Mouse (Mus musculus): Measurements from ENCODE around the gene Myo18b. TPM values are rescaled to one million over a fixed set of nuclear protein-coding genes. Genes with fewer than 3 reads are reported as not detected.

Gene Myo18b
- polyA plus RNA-seq, 1 experiment from 2014 or later = 22.2 TPM

DNA sequence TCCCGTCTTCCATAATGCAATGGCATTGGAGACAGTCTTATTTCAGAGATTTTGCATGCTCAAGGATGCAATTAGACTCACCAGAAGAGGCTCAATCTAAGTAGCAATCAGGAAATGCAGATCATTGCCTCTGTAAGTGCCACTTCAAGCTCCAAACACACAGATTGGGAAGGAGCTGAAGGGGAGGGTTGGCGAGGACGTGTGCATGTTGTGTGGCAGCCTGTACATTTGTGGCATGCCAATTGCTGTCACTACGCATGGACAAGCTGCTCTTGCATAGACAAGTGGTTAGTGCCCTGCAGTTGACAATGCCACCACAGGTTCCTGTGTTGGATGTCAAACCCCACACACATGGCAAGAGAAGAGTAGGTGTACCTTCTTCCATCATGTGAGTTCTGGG is 88.5 kb downstream of the Myo18b start:
- Histone ChIP-seq H3K36me3 (ENCODE audit: control insufficient read depth, insufficient read depth, low read length) (peaks cover 12% of the 10 kb centered on the region), H3K27ac (ENCODE audit: low read depth, low read length) (no peak overlapping the region), H3K9me3 (replicated peaks; ENCODE audit: control insufficient read depth, low read length) (no peaks in the 10 kb centered on the region), H3K9ac (ENCODE audit: low read depth, low read length) (no peak overlapping the region), H3K4me3 (ENCODE audit: low read depth, low read length) (no peak overlapping the region), H3K27me3 (ENCODE audit: control insufficient read depth, insufficient read depth, low read length) (no peaks in the 10 kb centered on the region), H3K4me2 (no peak overlapping the region), H3K4me1 (ENCODE audit: control insufficient read depth, insufficient read depth, low read length) (no peaks in the 10 kb centered on the region)
- WGBS (ENCODE audit: insufficient replicate concordance) = 86% methylated on average over 4 of the region's 4 CpGs
- ATAC-seq (replicated peaks; ENCODE audit: insufficient number of reproducible peaks, low FRiP score, low TSS enrichment) = no peak

GRCm38 (mm10) chr5:112796086-112796485 is 100.1 kb downstream of the Myo18b start:
- H3K4me3 ChIP-seq (ENCODE audit: low read depth, low read length) = no peak overlapping the region
- no peak overlapping the region for H3K4me2 ChIP-seq
- no peak overlapping the region for H3K9ac ChIP-seq (ENCODE audit: low read depth, low read length)
- 77% methylated on average over 7 of the region's 7 CpGs for WGBS (ENCODE audit: insufficient replicate concordance)
- no peak overlapping the region for H3K27ac ChIP-seq (ENCODE audit: low read depth, low read length)
- H3K9me3 ChIP-seq (replicated peaks; ENCODE audit: control insufficient read depth, low read length) = no peaks in the 10 kb centered on the region
- ATAC-seq (replicated peaks; ENCODE audit: insufficient number of reproducible peaks, low FRiP score, low TSS enrichment) = no peak
- no peaks in the 10 kb centered on the region for H3K27me3 ChIP-seq (ENCODE audit: control insufficient read depth, insufficient read depth, low read length)
- H3K4me1 ChIP-seq (ENCODE audit: control insufficient read depth, insufficient read depth, low read length) = no peaks in the 10 kb centered on the region; the same call in 1 of the 2 replicates
- H3K36me3 ChIP-seq (ENCODE audit: control insufficient read depth, insufficient read depth, low read length) = peaks cover 3% of the 10 kb centered on the region

DNA sequence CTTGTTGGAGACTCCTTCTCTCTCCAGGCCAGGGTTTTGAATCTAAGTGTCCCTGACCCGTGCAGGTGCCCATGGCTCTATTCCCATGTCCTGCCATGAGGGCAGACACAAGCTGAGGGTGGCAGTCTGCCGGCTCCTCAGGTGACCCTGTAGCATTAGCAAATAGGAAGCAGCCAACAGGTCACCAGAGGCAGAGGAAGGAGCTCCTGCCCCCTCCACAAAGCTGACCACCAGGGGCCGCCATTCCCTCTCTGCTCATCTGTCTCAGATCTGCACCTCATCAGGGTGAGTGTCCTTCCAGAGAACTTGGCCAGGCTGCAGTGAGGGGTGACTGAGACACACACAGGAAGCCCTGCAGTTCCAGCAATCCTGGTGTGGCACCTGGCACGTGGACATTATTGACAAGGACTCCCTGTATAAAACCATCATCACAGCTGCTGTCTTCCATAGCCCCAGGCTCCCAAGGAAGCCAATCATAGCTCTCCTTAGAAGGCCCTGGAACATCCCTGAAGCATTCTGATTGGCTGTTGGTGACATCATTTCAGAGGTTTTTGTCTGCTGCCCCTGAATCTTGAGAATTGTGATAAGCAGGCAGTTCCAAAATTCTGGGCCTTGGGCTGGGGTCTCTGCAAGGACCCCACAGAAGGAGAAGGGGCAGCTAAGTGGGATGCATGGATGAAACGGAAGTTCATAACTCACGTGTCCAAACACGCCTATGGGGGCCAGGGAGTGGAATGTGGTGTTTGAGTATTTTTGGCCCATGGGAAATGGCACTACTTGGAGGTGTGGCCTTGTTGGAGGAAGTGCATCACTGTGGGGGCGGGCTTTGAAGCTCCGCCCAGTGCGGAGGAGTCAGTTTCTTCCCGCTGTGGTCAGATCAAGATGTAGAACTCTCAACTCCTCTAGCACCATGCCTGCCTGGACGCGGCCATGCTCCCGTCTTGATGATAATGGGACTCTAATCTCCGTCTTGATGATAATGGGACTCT is 104.1 kb downstream of the Myo18b start:
- no peaks in the 10 kb centered on the region; the same call in 1 of the 2 replicates for H3K36me3 ChIP-seq (ENCODE audit: control insufficient read depth, insufficient read depth, low read length)
- 70% methylated on average over 15 of the region's 15 CpGs for WGBS (ENCODE audit: insufficient replicate concordance)
- no peak overlapping the region for H3K27ac ChIP-seq (ENCODE audit: low read depth, low read length)

GRCm38 (mm10) chr5:112790376-112791111 is 105.6 kb downstream of the Myo18b start:
- Histone ChIP-seq H3K4me3 (ENCODE audit: low read depth, low read length) (no peak overlapping the region), H3K36me3 (ENCODE audit: control insufficient read depth, insufficient read depth, low read length) (no peaks in the 10 kb centered on the region; the same call in 1 of the 2 replicates), H3K4me2 (no peak overlapping the region), H3K9me3 (replicated peaks; ENCODE audit: control insufficient read depth, low read length) (no peaks in the 10 kb centered on the region), H3K4me1 (ENCODE audit: control insufficient read depth, insufficient read depth, low read length) (peaks cover 10% of the 10 kb centered on the region), H3K27ac (ENCODE audit: low read depth, low read length) (0 out of 2 replicates have a peak overlapping the region, but pooled peaks have one; percentile 41), H3K27me3 (ENCODE audit: control insufficient read depth, insufficient read depth, low read length) (no peaks in the 10 kb centered on the region), H3K9ac (ENCODE audit: low read depth, low read length) (no peak overlapping the region)
- peak; percentile 36 for ATAC-seq (replicated peaks; ENCODE audit: insufficient number of reproducible peaks, low FRiP score, low TSS enrichment)
- WGBS (ENCODE audit: insufficient replicate concordance) = 62% methylated on average over 4 of the region's 4 CpGs

More for the DNA sequence above, 104.1 kb downstream of the Myo18b start:
- Histone ChIP-seq H3K9me3 (replicated peaks; ENCODE audit: control insufficient read depth, low read length) (no peaks in the 10 kb centered on the region), H3K9ac (ENCODE audit: low read depth, low read length) (no peak overlapping the region), H3K4me3 (ENCODE audit: low read depth, low read length) (no peak overlapping the region), H3K27me3 (ENCODE audit: control insufficient read depth, insufficient read depth, low read length) (no peaks in the 10 kb centered on the region), H3K4me2 (no peak overlapping the region), H3K4me1 (ENCODE audit: control insufficient read depth, insufficient read depth, low read length) (peaks cover 10% of the 10 kb centered on the region)
- no peak for ATAC-seq (replicated peaks; ENCODE audit: insufficient number of reproducible peaks, low FRiP score, low TSS enrichment)

- no peak for ATAC-seq (replicated peaks; ENCODE audit: insufficient number of reproducible peaks, low FRiP score, low TSS enrichment)
- WGBS (ENCODE audit: insufficient replicate concordance) = 94% methylated on average over 2 of the region's 2 CpGs
- H3K4me1 ChIP-seq (ENCODE audit: control insufficient read depth, insufficient read depth, low read length) = peaks cover 10% of the 10 kb centered on the region
- H3K4me2 ChIP-seq = no peak overlapping the region
- no peaks in the 10 kb centered on the region for H3K36me3 ChIP-seq (ENCODE audit: control insufficient read depth, insufficient read depth, low read length)
- H3K27ac ChIP-seq (ENCODE audit: low read depth, low read length) = no peak overlapping the region
- no peaks in the 10 kb centered on the region for H3K9me3 ChIP-seq (replicated peaks; ENCODE audit: control insufficient read depth, low read length)
- no peak overlapping the region for H3K4me3 ChIP-seq (ENCODE audit: low read depth, low read length)
- no peaks in the 10 kb centered on the region for H3K27me3 ChIP-seq (ENCODE audit: control insufficient read depth, insufficient read depth, low read length)
- no peak overlapping the region for H3K9ac ChIP-seq (ENCODE audit: low read depth, low read length)
Observed at GRCm38 (mm10) chr5:112788441-112788840, 107.7 kb downstream of the Myo18b start.

GRCm38 (mm10) chr5:112786788-112787187 is 109.4 kb downstream of the Myo18b start:
- H3K4me2 ChIP-seq = no peak overlapping the region
- no peaks in the 10 kb centered on the region for H3K27me3 ChIP-seq (ENCODE audit: control insufficient read depth, insufficient read depth, low read length)
- H3K4me1 ChIP-seq (ENCODE audit: control insufficient read depth, insufficient read depth, low read length) = peaks cover 10% of the 10 kb centered on the region
- H3K36me3 ChIP-seq (ENCODE audit: control insufficient read depth, insufficient read depth, low read length) = peaks cover 4% of the 10 kb centered on the region; the same call in 1 of the 2 replicates
- H3K27ac ChIP-seq (ENCODE audit: low read depth, low read length) = no peak overlapping the region
- H3K9ac ChIP-seq (ENCODE audit: low read depth, low read length) = no peak overlapping the region
- no peak overlapping the region for H3K4me3 ChIP-seq (ENCODE audit: low read depth, low read length)
- 89% methylated on average over 6 of the region's 6 CpGs for WGBS (ENCODE audit: insufficient replicate concordance)
- no peak for ATAC-seq (replicated peaks; ENCODE audit: insufficient number of reproducible peaks, low FRiP score, low TSS enrichment)
- H3K9me3 ChIP-seq (replicated peaks; ENCODE audit: control insufficient read depth, low read length) = no peaks in the 10 kb centered on the region

GRCm38 (mm10) chr5:112786031-112786430 is 110.1 kb downstream of the Myo18b start:
- no peak overlapping the region for H3K27ac ChIP-seq (ENCODE audit: low read depth, low read length)
- H3K4me1 ChIP-seq (ENCODE audit: control insufficient read depth, insufficient read depth, low read length) = peaks cover 9% of the 10 kb centered on the region
- H3K4me2 ChIP-seq = no peak overlapping the region
- ATAC-seq (replicated peaks; ENCODE audit: insufficient number of reproducible peaks, low FRiP score, low TSS enrichment) = no peak
- WGBS (ENCODE audit: insufficient replicate concordance) = 78% methylated on average over 8 of the region's 8 CpGs
- H3K27me3 ChIP-seq (ENCODE audit: control insufficient read depth, insufficient read depth, low read length) = no peaks in the 10 kb centered on the region
- no peaks in the 10 kb centered on the region for H3K9me3 ChIP-seq (replicated peaks; ENCODE audit: control insufficient read depth, low read length)
- no peak overlapping the region for H3K9ac ChIP-seq (ENCODE audit: low read depth, low read length)
- H3K4me3 ChIP-seq (ENCODE audit: low read depth, low read length) = no peak overlapping the region
- H3K36me3 ChIP-seq (ENCODE audit: control insufficient read depth, insufficient read depth, low read length) = peaks cover 7% of the 10 kb centered on the region; the same call in 1 of the 2 replicates

DNA sequence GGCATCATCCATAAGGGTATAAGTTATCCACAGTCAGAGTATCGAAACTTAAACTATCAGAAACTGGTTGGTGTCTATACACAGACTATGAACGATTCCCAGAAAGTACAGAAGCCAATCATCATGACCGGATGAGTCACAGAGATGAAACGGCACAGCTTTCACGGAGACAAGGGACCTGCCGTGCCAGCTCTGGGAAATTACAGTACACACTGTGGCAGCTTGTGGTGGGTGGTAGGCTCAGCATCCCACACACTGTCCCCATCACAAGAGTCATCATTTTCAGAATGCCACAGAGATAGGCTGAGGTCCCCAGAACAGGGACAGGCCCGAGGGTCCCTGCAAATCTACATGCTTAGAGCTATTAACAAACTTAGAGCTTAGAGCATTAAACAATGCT is 114.4 kb downstream of the Myo18b start:
- peaks cover 9% of the 10 kb centered on the region; the same call in 1 of the 2 replicates for H3K4me1 ChIP-seq (ENCODE audit: control insufficient read depth, insufficient read depth, low read length)
- ATAC-seq (replicated peaks; ENCODE audit: insufficient number of reproducible peaks, low FRiP score, low TSS enrichment) = no peak
- 84% methylated on average over 7 of the region's 7 CpGs for WGBS (ENCODE audit: insufficient replicate concordance)
- H3K9ac ChIP-seq (ENCODE audit: low read depth, low read length) = no peak overlapping the region
- H3K4me3 ChIP-seq (ENCODE audit: low read depth, low read length) = no peak overlapping the region
- H3K36me3 ChIP-seq (ENCODE audit: control insufficient read depth, insufficient read depth, low read length) = peaks cover 7% of the 10 kb centered on the region; the same call in 1 of the 2 replicates
- no peaks in the 10 kb centered on the region for H3K9me3 ChIP-seq (replicated peaks; ENCODE audit: control insufficient read depth, low read length)
- H3K4me2 ChIP-seq = no peak overlapping the region
- no peak overlapping the region for H3K27ac ChIP-seq (ENCODE audit: low read depth, low read length)
- H3K27me3 ChIP-seq (ENCODE audit: control insufficient read depth, insufficient read depth, low read length) = no peaks in the 10 kb centered on the region
